Mouse (Mus musculus) C2C12 (cell line): ENCODE data around the gene Gli2.

Source experiments
- CTCF ChIP-seq: IDR thresholded peaks from one replicate; pipeline ENCODE4 v1.5.1; 2011; ENCODE audit not compliant: control insufficient read depth, insufficient read depth, insufficient read length
- FOSL1 ChIP-seq: IDR thresholded peaks from one replicate; pipeline ENCODE4 v1.8.0; 2011; ENCODE audit warnings: mild to moderate bottlenecking, low read length; ENCODE audit not compliant: poor library complexity, insufficient read depth, severe bottlenecking
- MAX ChIP-seq: IDR thresholded peaks from one replicate; pipeline ENCODE4 v1.6.1; 2011; ENCODE audit warnings: mild to moderate bottlenecking, control low read depth
- MYOD1 ChIP-seq: IDR thresholded peaks from one replicate; pipeline ENCODE4 v1.6.1; 2011; ENCODE audit warnings: low read depth; ENCODE audit not compliant: control insufficient read depth, insufficient read length
- MYOG ChIP-seq: IDR thresholded peaks from one replicate; pipeline ENCODE4 v1.6.1; 2011; ENCODE audit not compliant: control insufficient read depth, insufficient read length; ENCODE audit errors: extremely low read depth
- USF1 ChIP-seq: IDR thresholded peaks from one replicate; pipeline ENCODE4 v1.6.1; 2011; ENCODE audit warnings: low read depth, mild to moderate bottlenecking, control low read depth, moderate library complexity

DNA sequence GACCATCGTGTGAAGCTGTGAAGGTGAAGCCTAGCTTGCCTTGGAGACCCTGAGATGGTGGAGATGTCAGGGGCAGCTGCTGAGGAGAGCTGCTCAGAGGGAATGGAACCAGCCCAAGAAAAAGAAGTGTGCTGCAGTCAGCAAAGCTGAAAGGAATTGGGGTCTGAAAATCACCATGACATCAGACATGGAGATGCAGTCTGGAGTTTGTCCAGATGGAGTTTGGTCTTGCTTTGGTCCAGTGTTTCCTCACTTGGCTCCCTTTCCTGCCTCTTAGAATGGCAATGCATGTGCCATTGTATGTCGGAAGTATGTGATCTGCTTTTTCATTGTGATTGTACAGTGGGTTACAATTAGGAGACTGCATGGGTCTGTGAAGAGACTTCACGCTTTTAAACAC is 149.7 kb downstream of the Gli2 start:
- TF ChIP-seq MYOD1 (no peak), MYOG (no peak), MAX (no peak), CTCF (no peak), USF1 (no peak), FOSL1 (no peak)
